Comparison of ENCODE assay signal across 8 mouse cellular contexts in genomic region chr13:23445561-23446320, GRCm38 (mm10). TPM values are rescaled to one million over a fixed set of nuclear protein-coding genes. Genes with fewer than 3 reads are reported as not detected.
DNase-seq lines count a peak whose midpoint lies in the region; ATAC-seq lines count a peak whose summit lies in the region.

No protein-coding gene starts in this region.

- peaks cover 19% of the 10 kb centered on the region for H3K4me1 ChIP-seq in hindbrain, embryonic 15.5 days (replicated peaks)

- under 1% methylated on average over 55 of the region's 55 CpGs for WGBS in hindbrain, embryonic 15.5 days

- H3K4me2 ChIP-seq in hindbrain, embryonic 15.5 days: peak overlapping the region; percentile 59

- peak; percentile 90 for DNase-seq in Muller cell, postnatal 12 days (ENCODE audit: inconsistent ontology term)
- DNase-seq in cerebellum, postnatal 25 days: peak; percentile 93 to 95
- DNase-seq in frontal cortex, postnatal 36 days (ENCODE audit: low spot score in 2 of 2): peak; percentile 96 to 98
- DNase-seq in left cerebral cortex, adult 18-20 months (ENCODE audit: low spot score in 2 of 2): peak; percentile 91 to 94
- peak; percentile 90 to 92 for DNase-seq in lung, postnatal 4 days
- DNase-seq in retina, postnatal 1 day: peak; percentile 94
- peak; percentile 91 for DNase-seq in thymus, postnatal 4 days

- peak overlapping the region; percentile 98 for H3K27ac ChIP-seq in hindbrain, embryonic 15.5 days (replicated peaks)

- H3K9ac ChIP-seq in hindbrain, embryonic 15.5 days: peak overlapping the region; percentile 85

- peak overlapping the region; percentile 72 for H3K4me3 ChIP-seq in hindbrain, embryonic 15.5 days

- H3K27me3 ChIP-seq in hindbrain, embryonic 15.5 days: no peaks in the 10 kb centered on the region

- H3K9me3 ChIP-seq in hindbrain, embryonic 15.5 days: no peaks in the 10 kb centered on the region

- ATAC-seq in hindbrain, embryonic 15.5 days (ENCODE audit: low FRiP score, low read depth): peak; percentile 94

- no peaks in the 10 kb centered on the region for H3K36me3 ChIP-seq in hindbrain, embryonic 15.5 days

RNA-seq across cellular contexts. Expression of gene Btn1a1, which starts 20.0 kb away (rescaled TPM):
- polyA plus RNA-seq in hindbrain, embryonic 15.5 days (2015; fragmentation: Nextera tagmentation; extraction: Ambion mirVana): 0.17 TPM in 1 of 2 replicates, not detected in the other
- total RNA-seq in left cerebral cortex, adult 18-20 months (2021): not detected

RNA-seq across cellular contexts. Expression of gene Abt1, which starts 22.1 kb away (rescaled TPM):
- 8.8 and 9.1 TPM in 2 replicates for polyA plus RNA-seq in hindbrain, embryonic 15.5 days (2015; fragmentation: Nextera tagmentation; extraction: Ambion mirVana)
- 1 to 10 TPM; 9.0 to 9.5 TPM for total RNA-seq in left cerebral cortex, adult 18-20 months (2021)

RNA-seq across cellular contexts. Expression of gene Btn2a2, which starts 42.9 kb away (rescaled TPM):
- polyA plus RNA-seq in hindbrain, embryonic 15.5 days (2015; fragmentation: Nextera tagmentation; extraction: Ambion mirVana): 0.06 and 0.08 TPM in 2 replicates
- 1 to 10 TPM; 1.3 to 1.9 TPM for total RNA-seq in left cerebral cortex, adult 18-20 months (2021)

Comparison
In these comparisons a context has a peak if more than half of its experiments do, and no peak if none do; other contexts are left out.
1. Peak in every context shown above with its lines: DNase-seq, ATAC-seq, H3K4me3 ChIP-seq and H3K27ac ChIP-seq.